Mouse (Mus musculus) neutrophil, adult 5-6 weeks (primary cell): ENCODE measurements around the gene Gm20388. TPM values are rescaled to one million over a fixed set of nuclear protein-coding genes. Genes with fewer than 3 reads are reported as not detected.

Experiments
- ATAC-seq: fragments of 151-379, 151-347 bp; 2 replicates; pipeline ENCODE4 v1.8.0; 2017; ENCODE audit warnings: mild to moderate bottlenecking, moderate TSS enrichment; ENCODE audit not compliant: insufficient number of reproducible peaks, poor library complexity, low FRiP score, severe bottlenecking; ENCODE audit errors: extremely low read depth
- total RNA-seq: library from RNA; stranded (forward); fragments of 200-1000 nt; gene quantifications from 2 replicates; pipeline ENCODE4 v1.2.3, GENCODE M21; 2017

The Gm20388 gene
- total RNA-seq, 1 experiment from 2014 or later: 10.8 TPM

DNA sequence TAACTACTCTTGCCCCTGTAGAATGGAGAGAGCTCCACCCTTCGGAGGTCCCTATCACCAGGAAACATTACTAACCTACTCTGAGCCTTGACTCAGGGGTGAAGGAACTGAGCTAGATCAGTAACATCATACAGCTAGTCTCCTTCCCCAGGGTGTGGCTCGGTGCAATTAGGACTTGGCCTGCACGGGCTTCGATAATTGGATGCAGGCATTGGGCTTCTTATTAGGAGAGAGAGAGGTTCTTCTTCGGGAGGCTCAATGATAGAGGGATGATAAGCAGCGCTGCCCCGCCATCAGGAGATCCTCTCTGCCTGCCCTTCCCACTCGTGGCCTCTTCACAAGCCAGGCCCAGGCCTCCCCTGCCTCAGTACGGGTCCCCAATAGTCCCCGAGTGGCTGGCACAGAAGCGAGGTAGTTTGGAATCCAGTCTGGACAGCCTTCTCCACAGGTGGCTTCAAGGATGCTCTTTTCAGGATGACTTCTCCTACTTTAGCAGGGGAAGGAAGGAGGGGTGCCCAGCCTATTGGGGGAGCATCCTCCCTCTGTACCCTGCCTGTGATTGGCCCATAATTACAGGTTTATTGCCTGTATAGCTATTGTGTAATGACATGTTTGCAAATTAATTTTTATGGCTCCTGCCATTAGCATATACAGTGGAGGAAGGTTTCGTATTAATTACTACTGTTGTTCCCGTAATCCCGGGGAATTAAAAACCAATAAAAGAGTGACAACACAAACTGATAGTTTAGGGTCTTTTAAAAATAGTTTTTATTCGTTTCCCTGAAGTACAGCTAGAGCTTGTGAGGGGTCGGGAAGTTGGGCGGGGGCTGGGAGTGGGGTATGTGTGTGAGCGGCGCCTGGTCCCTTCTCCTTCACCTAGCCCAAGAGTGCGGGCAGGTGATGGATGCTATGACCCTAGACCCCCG, 575.2 kb downstream of the Gm20388 start:
- no peak for ATAC-seq

- ATAC-seq: peak; percentile 59
Observed at GRCm38 (mm10) chr8:120486477-120487376, 576.1 kb downstream of the Gm20388 start.

GRCm38 (mm10) chr8:120487377-120487728, 576.7 kb downstream of the Gm20388 start:
- ATAC-seq: no peak

- no peak for ATAC-seq
Observed at GRCm38 (mm10) chr8:120487729-120488510, 577.3 kb downstream of the Gm20388 start.

DNA sequence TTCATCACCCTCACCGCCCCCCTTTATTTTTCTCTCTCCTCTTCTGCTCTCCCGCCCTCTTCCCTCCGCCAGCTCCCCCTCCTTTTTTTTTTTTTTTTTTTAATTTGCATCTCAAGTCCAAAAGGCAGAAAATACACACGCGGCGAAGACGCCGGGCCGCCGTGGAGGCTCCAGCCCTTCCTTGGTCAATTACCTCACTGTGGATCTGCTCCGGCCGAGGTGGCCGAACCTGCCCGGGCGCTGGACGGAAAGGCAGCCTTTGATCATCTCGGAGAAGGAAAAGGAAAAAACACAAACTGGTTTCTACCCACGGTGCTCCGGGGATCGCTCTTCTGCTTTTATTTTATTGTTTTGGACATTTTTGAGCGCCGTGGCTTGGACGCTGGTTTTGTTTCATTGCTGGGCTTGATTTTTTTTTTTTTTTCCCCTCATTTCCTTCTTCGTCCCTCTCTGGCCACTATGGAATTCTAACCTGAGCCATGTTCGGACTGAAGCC, 578.0 kb downstream of the Gm20388 start:
- ATAC-seq: no peak

- ATAC-seq: peak; percentile 30
Observed at GRCm38 (mm10) chr8:120489142-120489754, 578.6 kb downstream of the Gm20388 start.

DNA sequence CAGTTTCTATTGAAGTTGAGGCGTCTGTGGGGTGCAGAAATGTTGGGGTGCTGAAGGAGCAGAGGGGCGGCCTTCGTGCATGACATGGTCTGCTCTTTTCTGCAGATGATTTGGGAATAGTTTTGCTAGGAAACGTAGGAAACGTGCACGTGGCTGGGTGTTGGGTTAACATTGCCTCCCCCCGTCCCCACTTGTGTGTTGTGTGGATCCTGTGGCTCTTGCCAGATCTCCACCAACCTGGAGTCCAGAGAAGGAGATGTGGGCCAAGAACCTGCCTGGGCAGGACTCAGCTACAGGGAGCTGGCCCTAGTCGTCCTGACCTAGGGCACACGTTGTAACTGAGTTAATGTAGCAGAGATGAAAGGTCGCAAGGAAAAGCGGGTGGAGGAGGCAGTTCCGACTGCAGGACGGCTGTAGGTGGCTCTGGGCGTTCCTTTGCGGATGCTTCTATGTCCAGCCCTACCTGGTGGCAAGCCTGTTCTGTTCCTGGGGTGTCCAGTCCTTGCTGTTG, 579.2 kb downstream of the Gm20388 start:
- ATAC-seq: no peak

GRCm38 (mm10) chr8:120490354-120491141, 579.9 kb downstream of the Gm20388 start:
- ATAC-seq: no peak; the same call in 1 of the 2 replicates

DNA sequence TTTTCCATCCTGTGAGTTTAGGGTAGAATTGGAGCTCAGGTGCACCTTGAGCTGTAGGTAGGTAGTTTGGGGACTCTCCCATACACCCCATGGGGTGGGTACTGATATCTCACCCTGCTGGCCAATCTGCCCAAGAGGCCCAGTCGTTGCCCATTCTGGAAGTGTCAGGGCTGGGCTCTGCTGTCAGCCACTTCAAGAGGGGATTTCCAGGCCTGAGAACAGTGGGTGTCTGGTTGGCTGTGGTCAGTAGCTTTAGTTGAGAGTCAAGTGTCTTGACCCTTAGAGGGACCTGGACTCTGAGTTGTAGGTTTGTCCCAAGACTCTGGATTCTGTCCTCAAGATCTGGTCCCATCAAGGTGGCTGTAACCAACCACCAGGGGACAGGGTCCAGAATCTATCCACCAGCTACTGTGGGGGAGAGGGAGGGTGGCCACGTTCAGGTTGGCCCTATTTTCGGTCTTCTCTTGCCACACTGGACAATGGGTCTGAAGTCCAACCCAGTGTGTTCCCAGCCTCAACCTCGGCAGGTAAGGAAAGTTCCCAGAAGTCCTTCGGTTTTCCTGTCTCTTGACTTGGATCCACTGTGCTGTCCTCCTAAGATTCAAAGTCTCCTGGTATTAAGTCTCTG, 580.6 kb downstream of the Gm20388 start:
- ATAC-seq: no peak

- no peak for ATAC-seq
Observed at GRCm38 (mm10) chr8:120492193-120492880, 581.7 kb downstream of the Gm20388 start.

- no peak for ATAC-seq
Observed at GRCm38 (mm10) chr8:120492881-120493220, 582.2 kb downstream of the Gm20388 start.

- ATAC-seq: no peak
Observed at GRCm38 (mm10) chr8:120493508-120494464, 583.1 kb downstream of the Gm20388 start.

- no peak for ATAC-seq
Observed at GRCm38 (mm10) chr8:120494903-120495302, 584.3 kb downstream of the Gm20388 start.

- no peak for ATAC-seq
Observed at GRCm38 (mm10) chr8:120495461-120495860, 584.8 kb downstream of the Gm20388 start.

DNA sequence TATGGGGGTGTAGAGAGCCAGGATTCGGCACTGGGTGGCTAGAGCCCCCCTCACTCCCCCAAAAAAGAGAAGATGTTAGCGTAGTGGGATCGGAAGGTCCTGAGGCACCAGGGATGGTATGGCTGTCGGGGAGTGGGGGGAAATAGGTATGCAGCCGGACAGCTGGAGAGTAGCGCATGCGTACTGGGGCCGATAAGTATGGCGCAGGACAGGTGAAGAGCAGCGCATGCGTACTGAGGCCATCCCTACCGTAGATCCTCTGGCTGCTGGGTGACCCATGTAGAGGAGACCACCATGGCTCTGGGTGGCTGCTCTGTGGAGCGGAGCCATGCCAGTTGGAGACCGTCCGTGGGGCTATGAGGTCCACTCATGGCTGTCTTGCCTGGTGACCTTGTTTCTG, 585.8 kb downstream of the Gm20388 start:
- ATAC-seq: no peak
